Mouse (Mus musculus) right cerebral cortex, postnatal 14 days (tissue): ENCODE measurements around the gene Anp32e.
"Not testable (repeated sequence)": the region's sequence is repeated elsewhere in the genome, so short reads cannot be mapped to it uniquely, and the experiment has no call there.

Experiments used
- DNase-seq: peaks from one replicate; pipeline ENCODE4 v3.0.0; 2022

Anp32e gene

GRCm38 (mm10) chr3:95928658-95929503 is at the start of gene Anp32e:
Gene Anp32e (plus strand): TSS chr3:95929246.
- peak; percentile 93 for DNase-seq

- DNase-seq = peak; percentile 92
Observed at GRCm38 (mm10) chr3:95881979-95882815, 46.8 kb upstream of the Anp32e start, which contains the start of gene Ciart. Gene Ciart (minus strand): TSS chr3:95882251.

- DNase-seq = peak; percentile 80
Observed at GRCm38 (mm10) chr3:95882816-95883425, 46.1 kb upstream of the Anp32e start.

GRCm38 (mm10) chr3:95884400-95884799 is 44.6 kb upstream of the Anp32e start:
- no peak for DNase-seq

- no peak for DNase-seq
Observed at GRCm38 (mm10) chr3:95887596-95887995, 41.5 kb upstream of the Anp32e start.

- DNase-seq = no peak
Observed at GRCm38 (mm10) chr3:95889664-95890063, 39.4 kb upstream of the Anp32e start.

- DNase-seq = no peak
Observed at GRCm38 (mm10) chr3:95891211-95892065, 37.6 kb upstream of the Anp32e start, which contains the start of gene BC028528. Gene BC028528 (minus strand): TSS chr3:95892005.

GRCm38 (mm10) chr3:95892066-95893052 is 36.7 kb upstream of the Anp32e start:
- no peak for DNase-seq

- no peak for DNase-seq
Observed at GRCm38 (mm10) chr3:95893126-95893525, 35.9 kb upstream of the Anp32e start.

GRCm38 (mm10) chr3:95893606-95894316 is 35.3 kb upstream of the Anp32e start, which contains the start of gene Aph1a:
Gene Aph1a (plus strand): TSS chr3:95893969.
- DNase-seq = peak; percentile 91

- no peak for DNase-seq
Observed at GRCm38 (mm10) chr3:95894317-95895160, 34.5 kb upstream of the Anp32e start.

GRCm38 (mm10) chr3:95895501-95895900 is 33.5 kb upstream of the Anp32e start:
- not testable (repeated sequence) for DNase-seq

- no peak for DNase-seq
Observed at GRCm38 (mm10) chr3:95899800-95900524, 29.1 kb upstream of the Anp32e start.

- DNase-seq = no peak
Observed at GRCm38 (mm10) chr3:95901616-95902372, 27.3 kb upstream of the Anp32e start.

- DNase-seq = no peak
Observed at GRCm38 (mm10) chr3:95902373-95902625, 26.7 kb upstream of the Anp32e start.

GRCm38 (mm10) chr3:95902643-95903042 is 26.4 kb upstream of the Anp32e start:
- DNase-seq = no peak

- no peak for DNase-seq
Observed at GRCm38 (mm10) chr3:95903753-95904502, 25.1 kb upstream of the Anp32e start.
